Mouse (Mus musculus) stomach, embryonic 14.5 days (tissue): Measurements from ENCODE around the gene Nat8f4. TPM values are rescaled to one million over a fixed set of nuclear protein-coding genes. Genes with fewer than 3 reads are reported as not detected.
A peak's percentile ranks its signal among the peaks of the same experiment; 100 is the strongest.
"Not testable (repeated sequence)": the region's sequence is repeated elsewhere in the genome, so short reads cannot be mapped to it uniquely, and the experiment has no call there.

Experiments used
- ATAC-seq: fragments of 200-750 bp; cut with Nextera tagmentation; 2 replicates; pipeline ENCODE4 v1.8.0; 2017; ENCODE audit warnings: low read depth, moderate TSS enrichment; ENCODE audit not compliant: insufficient number of reproducible peaks, insufficient read depth, low FRiP score
- H3K27ac ChIP-seq: fragments of 300-500 bp; sonication (generic); 2 replicates; pipeline ENCODE4 v1.5.1; 2014; ENCODE audit warnings: mild to moderate bottlenecking, low read length, moderate library complexity, mixed read lengths
- H3K27me3 ChIP-seq: fragments of 300-500 bp; sonication (generic); 2 replicates; pipeline ENCODE4 v1.6.1; 2014; ENCODE audit warnings: low read length, control low read depth, mixed read lengths; ENCODE audit not compliant: control insufficient read depth, insufficient read depth
- H3K36me3 ChIP-seq: fragments of 300-500 bp; sonication (generic); 2 replicates; pipeline ENCODE4 v1.6.1; 2014; ENCODE audit warnings: mild to moderate bottlenecking, control low read depth, low read length, moderate library complexity, mixed read lengths; ENCODE audit not compliant: control insufficient read depth, insufficient read depth
- H3K4me1 ChIP-seq: fragments of 300-500 bp; sonication (generic); 2 replicates; pipeline ENCODE4 v1.6.1; 2014; ENCODE audit warnings: low read length, control low read depth, mixed read lengths; ENCODE audit not compliant: control insufficient read depth, insufficient read depth
- H3K4me2 ChIP-seq: fragments of 300-500 bp; sonication (generic); replicated peaks from 2 replicates; pipeline ENCODE4 v1.6.1; 2014; ENCODE audit warnings: low read depth, low read length, control low read depth
- H3K4me3 ChIP-seq: fragments of 300-500 bp; sonication (generic); 2 replicates; pipeline ENCODE4 v1.5.1; 2014; ENCODE audit warnings: low read depth, low read length, control low read depth
- H3K9ac ChIP-seq: fragments of 300-500 bp; sonication (generic); replicated peaks from 2 replicates; pipeline ENCODE4 v1.6.1; 2014; ENCODE audit warnings: low read depth, mild to moderate bottlenecking, control low read depth, low read length, moderate library complexity, mixed read lengths
- H3K9me3 ChIP-seq: fragments of 300-500 bp; sonication (generic); 2 replicates; pipeline ENCODE4 v1.6.1; 2016; ENCODE audit warnings: low read depth, low read length, control low read depth; ENCODE audit not compliant: control insufficient read depth
- WGBS: fragments of 180-500 bp; shearing (Covaris S2); extraction: QIAGEN DNeasy Blood & Tissue Kit; methylation state at CpG from one replicate; pipeline ENCODE4 v1.1.7; 2014; 5-methylcytosine and 5-hydroxymethylcytosine counted together
- polyA plus RNA-seq: library from polyadenylated mRNA; unstranded; fragments of >200 nt; fragmentation: Nextera tagmentation; extraction: Ambion mirVana; gene quantifications from 2 replicates; pipeline ENCODE4 v1.2.1, GENCODE M21; 2014

The Nat8f4 gene
- polyA plus RNA-seq, 1 experiment from 2014 or later, result 6.4 TPM

DNA sequence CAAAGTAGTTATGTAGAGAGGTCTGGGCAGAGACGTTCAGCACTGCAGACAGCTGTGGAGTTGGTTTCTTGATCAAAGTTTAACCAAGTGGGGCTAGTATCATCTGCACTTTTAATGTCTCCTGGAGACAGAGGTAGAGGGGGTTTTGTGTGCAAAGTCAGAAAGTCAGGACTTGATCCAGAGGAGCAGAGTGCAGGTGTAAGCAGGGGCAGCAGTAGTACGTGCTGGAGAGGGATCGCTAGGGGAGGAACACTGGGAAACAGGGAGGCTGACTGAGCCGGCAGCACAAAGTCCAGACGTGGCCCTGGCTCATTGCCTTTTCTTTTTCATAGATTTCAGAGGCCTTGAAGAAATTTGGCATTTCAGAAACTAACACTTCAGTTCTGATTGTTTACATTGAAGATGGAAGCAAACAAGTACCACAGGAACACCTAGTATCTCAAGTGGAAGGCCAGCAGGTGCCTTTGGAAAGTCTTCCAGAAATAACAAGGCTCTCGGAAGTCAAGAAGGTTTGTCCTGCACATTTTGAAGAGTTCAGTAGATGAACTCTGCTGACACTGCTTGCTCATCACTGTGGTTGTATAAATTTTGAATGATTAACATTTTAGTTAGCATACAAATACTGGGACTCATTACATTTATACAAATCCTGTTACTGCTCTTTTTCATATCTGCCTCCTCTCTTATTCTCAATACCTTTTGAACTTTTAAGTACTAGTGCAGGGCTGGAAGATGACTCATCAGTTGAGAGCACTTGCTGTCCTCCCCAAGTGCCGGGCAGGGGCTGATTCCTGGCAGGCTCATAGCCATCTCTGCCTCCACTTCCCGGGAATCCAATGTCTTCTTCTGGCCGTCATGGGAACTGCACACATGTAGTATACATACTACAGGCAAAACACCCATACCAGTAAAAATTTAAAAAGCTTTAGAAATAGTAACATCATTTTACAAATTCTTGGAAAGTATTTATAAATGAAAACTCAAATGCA lies 23.1 kb upstream of the Nat8f4 start:
- Histone ChIP-seq H3K9ac (no peak overlapping the region), H3K4me1 (no peaks in the 10 kb centered on the region), H3K4me3 (no peak overlapping the region), H3K9me3 (no peaks in the 10 kb centered on the region), H3K27me3 (no peaks in the 10 kb centered on the region), H3K4me2 (no peak overlapping the region), H3K27ac (no peak overlapping the region), H3K36me3 (peaks cover 37% of the 10 kb centered on the region)
- no peak for ATAC-seq
- 90% methylated on average over 9 of the region's 9 CpGs for WGBS

DNA sequence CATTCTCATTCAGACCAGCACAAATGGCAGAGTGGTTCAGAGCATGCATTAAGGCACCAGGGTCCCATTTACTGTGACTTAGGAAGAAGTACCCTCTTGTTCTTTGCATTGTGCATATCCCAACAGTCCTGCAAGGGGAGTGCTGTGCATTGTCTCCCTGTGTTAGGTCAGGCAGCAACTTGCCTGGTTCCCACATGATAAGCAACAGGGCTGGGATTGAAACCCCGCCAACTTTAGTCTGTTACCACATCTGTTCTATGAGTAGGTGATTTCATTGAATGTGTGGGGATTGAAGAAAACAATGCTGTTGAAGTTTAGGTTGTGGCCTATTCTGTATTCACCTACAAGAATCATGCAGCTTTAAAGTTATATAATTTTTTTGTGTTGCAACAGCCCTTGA lies 22.0 kb upstream of the Nat8f4 start:
- Histone ChIP-seq H3K4me1 (no peaks in the 10 kb centered on the region), H3K9ac (no peak overlapping the region), H3K4me3 (no peak overlapping the region), H3K27ac (no peak overlapping the region), H3K4me2 (no peak overlapping the region), H3K36me3 (peaks cover 41% of the 10 kb centered on the region), H3K9me3 (no peaks in the 10 kb centered on the region), H3K27me3 (no peaks in the 10 kb centered on the region)
- ATAC-seq, result no peak
- WGBS, result 88% methylated on average over 1 of the region's 1 CpGs

DNA sequence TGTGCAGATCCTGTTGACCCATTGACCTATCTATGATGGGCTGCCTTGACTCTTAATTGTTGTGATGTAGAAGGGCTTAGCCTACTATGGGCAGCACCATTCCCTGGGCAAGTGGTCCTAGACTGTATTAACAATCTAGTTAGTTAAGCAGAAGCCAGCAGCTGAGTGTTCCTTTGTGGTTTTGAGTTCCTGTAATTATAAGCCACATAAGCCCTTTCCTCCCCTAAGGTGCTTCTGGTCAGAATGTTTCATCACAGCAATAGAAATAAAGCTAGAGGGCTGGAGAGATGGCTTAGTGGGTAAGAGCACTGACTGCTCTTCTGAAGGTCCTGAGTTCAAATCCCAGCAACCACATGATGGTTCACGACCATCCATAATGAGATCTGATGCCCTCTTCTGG lies 19.0 kb upstream of the Nat8f4 start:
- H3K36me3 ChIP-seq, result peaks cover 35% of the 10 kb centered on the region
- H3K9me3 ChIP-seq, result no peaks in the 10 kb centered on the region
- no peak overlapping the region for H3K4me2 ChIP-seq
- H3K27me3 ChIP-seq, result no peaks in the 10 kb centered on the region
- 100% methylated on average over 1 of the region's 1 CpGs for WGBS
- no peak overlapping the region for H3K9ac ChIP-seq
- no peaks in the 10 kb centered on the region for H3K4me1 ChIP-seq
- ATAC-seq, result no peak
- no peak overlapping the region for H3K27ac ChIP-seq
- no peak overlapping the region for H3K4me3 ChIP-seq

DNA sequence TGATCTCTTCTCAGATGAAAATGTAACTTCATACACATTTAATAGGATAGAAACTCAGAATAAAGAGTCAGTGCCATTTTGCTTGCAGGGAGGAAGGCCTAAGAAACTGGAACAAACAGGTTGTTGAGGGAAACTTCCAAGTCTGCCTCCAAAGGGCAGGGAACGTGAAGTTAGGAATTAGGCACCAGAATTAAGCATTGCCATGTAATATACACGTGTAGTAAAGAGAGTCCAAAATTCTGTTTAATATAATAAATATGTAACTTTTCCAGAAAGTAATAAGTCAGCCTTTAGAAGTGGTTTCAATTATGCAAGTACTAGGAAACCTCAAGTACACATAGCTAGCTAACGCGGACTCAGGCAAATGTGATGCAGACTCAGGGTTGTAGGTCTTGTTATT lies 14.7 kb upstream of the Nat8f4 start:
- no peak for ATAC-seq
- Histone ChIP-seq H3K4me1 (peaks cover 10% of the 10 kb centered on the region; the same call in 1 of the 2 replicates), H3K27me3 (no peaks in the 10 kb centered on the region), H3K4me3 (no peak overlapping the region), H3K9me3 (no peaks in the 10 kb centered on the region), H3K27ac (no peak overlapping the region), H3K4me2 (no peak overlapping the region), H3K36me3 (peaks cover 13% of the 10 kb centered on the region), H3K9ac (no peak overlapping the region)
- 91% methylated on average over 4 of the region's 4 CpGs for WGBS

DNA sequence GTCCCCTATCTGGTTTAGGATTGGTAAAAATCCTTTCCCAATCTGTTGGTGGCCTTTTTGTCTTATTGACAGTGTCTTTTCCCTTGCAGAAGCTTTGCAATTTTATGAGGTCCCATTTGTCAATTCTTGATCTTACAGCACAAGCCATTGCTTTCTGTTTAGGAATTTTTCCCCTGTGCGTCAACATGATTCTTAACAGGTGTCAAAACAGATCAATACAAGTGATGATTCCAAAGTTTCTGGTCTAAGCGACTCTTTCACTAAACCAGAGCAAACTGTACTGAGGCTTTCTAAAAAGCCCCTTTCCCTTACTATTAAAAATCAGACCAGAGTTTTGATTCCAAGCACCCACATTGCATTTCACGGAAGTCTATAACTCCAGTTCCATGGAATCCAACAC lies 13.7 kb upstream of the Nat8f4 start:
- 93% methylated on average over 3 of the region's 3 CpGs for WGBS
- H3K27ac ChIP-seq, H3K9ac ChIP-seq: not testable (repeated sequence)

DNA sequence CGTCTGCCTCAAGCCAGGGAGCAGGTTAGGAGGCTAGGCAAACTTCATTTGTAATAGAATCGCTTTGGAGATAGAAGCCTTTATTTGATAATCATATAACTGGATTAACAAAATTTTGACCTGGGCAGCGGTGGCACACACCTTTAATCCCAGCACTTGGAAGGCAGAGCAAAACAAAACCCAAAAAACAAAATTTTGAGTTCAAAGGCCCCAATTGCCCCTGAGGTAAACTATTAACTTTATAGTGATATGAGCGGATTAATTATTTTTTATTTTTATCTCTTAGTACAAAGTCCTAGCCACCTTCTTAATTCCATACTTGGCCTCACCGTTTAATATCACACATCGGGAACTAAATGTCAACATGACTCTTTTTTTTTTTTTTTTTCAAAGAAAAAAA lies 11.9 kb upstream of the Nat8f4 start:
- Histone ChIP-seq H3K36me3 (peaks cover 6% of the 10 kb centered on the region; the same call in 1 of the 2 replicates), H3K4me3 (peak overlapping the region; percentile 64), H3K4me2 (peak overlapping the region; percentile 70), H3K27me3 (no peaks in the 10 kb centered on the region), H3K9me3 (no peaks in the 10 kb centered on the region), H3K27ac (no peak overlapping the region), H3K4me1 (peaks cover 10% of the 10 kb centered on the region; the same call in 1 of the 2 replicates), H3K9ac (peak overlapping the region; percentile 64)
- 79% methylated on average over 6 of the region's 6 CpGs for WGBS
- no peak for ATAC-seq

More for the DNA sequence above, 13.7 kb upstream of the Nat8f4 start:
- H3K4me2 ChIP-seq, H3K4me3 ChIP-seq, H3K9me3 ChIP-seq, H3K4me1 ChIP-seq, ATAC-seq, H3K27me3 ChIP-seq: not testable (repeated sequence)
- H3K36me3 ChIP-seq, result peaks cover 10% of the 10 kb centered on the region

DNA sequence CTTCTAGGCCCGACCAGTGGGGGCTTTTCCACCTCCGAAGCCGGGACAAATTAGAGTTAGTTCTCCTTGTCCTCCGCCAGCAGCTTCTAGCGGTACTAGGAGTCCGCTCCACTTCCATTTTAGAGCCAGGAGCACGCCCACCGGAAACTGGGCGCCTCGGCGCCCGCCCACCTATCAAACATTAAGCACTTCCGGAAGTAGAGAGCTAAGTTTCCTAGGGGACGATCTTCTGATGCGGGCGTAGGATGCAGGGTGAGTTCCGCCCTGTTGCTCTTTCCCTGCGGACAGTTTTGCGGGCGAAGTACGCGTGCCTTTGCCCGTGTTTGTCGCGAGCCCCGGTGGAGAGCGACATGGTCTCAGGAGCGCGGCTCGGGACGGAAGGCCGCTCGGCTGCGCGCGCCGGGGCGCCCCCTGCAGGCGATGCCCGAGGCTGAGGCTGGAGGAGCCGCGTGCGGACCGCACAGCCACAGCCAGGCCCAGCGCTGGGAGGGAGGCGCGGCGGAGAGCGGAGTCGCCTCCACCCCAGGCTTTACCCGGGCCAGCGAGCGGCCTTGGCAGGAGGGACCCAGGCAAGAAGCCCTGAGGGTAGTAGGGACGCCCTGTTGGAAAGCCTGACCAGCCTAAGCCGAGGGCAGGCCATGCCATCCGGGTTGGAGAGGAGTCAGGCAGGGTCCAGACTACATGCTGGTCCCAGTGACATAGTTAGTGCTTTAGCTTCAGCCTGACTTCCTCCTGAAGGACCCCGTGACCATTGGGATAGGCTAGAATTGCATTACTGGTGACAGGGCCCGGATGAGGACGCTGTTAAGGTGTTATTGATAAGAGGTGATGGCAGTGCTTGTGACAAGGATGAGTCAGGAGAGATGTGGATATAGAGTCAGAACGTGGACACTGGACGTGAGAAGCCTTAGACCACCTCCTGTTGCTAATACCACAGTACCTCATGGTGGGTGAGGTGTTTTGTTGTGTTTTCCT lies 11.1 kb upstream of the Nat8f4 start, which contains the start of gene Nat8f1:
Gene Nat8f1 (minus strand): TSS at position 149 of the 975 bp plus-strand sequence.
- under 1% methylated on average over 59 of the region's 61 CpGs for WGBS
- peak; percentile 97 for ATAC-seq
- not testable (repeated sequence) for H3K27me3 ChIP-seq

DNA sequence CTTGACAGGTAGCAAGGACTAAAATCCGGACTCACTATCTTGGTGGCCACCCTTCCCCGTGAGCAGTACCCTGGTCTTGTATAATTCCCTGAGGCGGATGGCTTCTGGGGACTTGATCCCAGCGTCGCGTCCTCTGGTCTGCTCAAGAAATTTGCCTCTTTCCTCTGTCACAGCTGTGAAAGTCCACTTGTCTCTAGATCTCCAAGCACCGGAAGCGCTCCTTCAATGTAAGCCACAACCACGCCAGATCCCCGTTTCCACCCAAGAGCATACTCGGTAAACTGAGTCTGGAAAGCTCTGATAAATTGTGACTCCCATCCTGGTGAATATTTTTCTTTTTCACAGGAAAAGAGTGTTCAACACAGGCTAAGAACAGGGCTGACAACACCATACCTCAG lies 10.5 kb upstream of the Nat8f4 start:
- peaks cover 10% of the 10 kb centered on the region; the same call in 1 of the 2 replicates for H3K4me1 ChIP-seq
- ATAC-seq, result 0 out of 2 replicates have a peak, but pooled peaks have one; percentile 2
- H3K27me3 ChIP-seq, result no peaks in the 10 kb centered on the region
- peak overlapping the region; percentile 64 for H3K4me3 ChIP-seq
- 4% methylated on average over 11 of the region's 11 CpGs for WGBS
- H3K9ac ChIP-seq, result peak overlapping the region; percentile 64
- H3K27ac ChIP-seq, result peak overlapping the region; percentile 83; the same call in 1 of the 2 replicates
- H3K36me3 ChIP-seq, result no peaks in the 10 kb centered on the region
- peak overlapping the region; percentile 70 for H3K4me2 ChIP-seq
- H3K9me3 ChIP-seq, result no peaks in the 10 kb centered on the region

More for the DNA sequence above, 11.1 kb upstream of the Nat8f4 start, which contains the start of gene Nat8f1:
- H3K4me1 ChIP-seq, H3K9me3 ChIP-seq, H3K36me3 ChIP-seq: not testable (repeated sequence)
- Histone ChIP-seq H3K4me2 (peak within 1 kb of the TSS; percentile 70), H3K27ac (peak within 1 kb of the TSS; percentile 83), H3K9ac (peak within 1 kb of the TSS; percentile 64), H3K4me3 (peak within 1 kb of the TSS; percentile 64)
